Mouse (Mus musculus): ENCODE measurements at regions not wholly inside any gene's neighbourhood (a gene's known extent, or its start where the extent isn't known, plus 50 kb on each side); places are given as distances from the start of the nearest gene placed in this dataset.

- Histone ChIP-seq H3K36me3 (ENCODE audit: control insufficient read depth, insufficient read depth, low read length, poor library complexity, severe bottlenecking) (no peaks in the 10 kb centered on the region), H3K9ac (ENCODE audit: insufficient read depth, low read depth, low read length, poor library complexity, severe bottlenecking) (no peak overlapping the region), H3K4me1 (ENCODE audit: control insufficient read depth in 2 of 2, insufficient read depth in 2 of 2, low read length in 2 of 2, poor library complexity in 1 of 2) (no peaks in the 10 kb centered on the region), H3K4me3 (ENCODE audit: insufficient read depth in 1 of 2, low read depth in 1 of 2, low read length in 2 of 2, poor library complexity in 1 of 2, severe bottlenecking in 1 of 2) (no peak overlapping the region), H3K27ac (ENCODE audit: insufficient read depth, low read depth, low read length, poor library complexity, severe bottlenecking) (no peak overlapping the region), H3K9me3 (ENCODE audit: control insufficient read depth, insufficient read depth, low read depth, low read length) (no peaks in the 10 kb centered on the region)
- in situ Hi-C loops (cut with MboI; ENCODE audit: low sequenced_read_pairs in 2 of 2, unreplicated experiment in 2 of 2): no loop called here
- no peak for DNase-seq (ENCODE audit: low read depth, low spot score)
- TF ChIP-seq MAFK (IDR thresholded peaks at IDR 0.05; ENCODE audit: insufficient read depth, low read depth, low read length): no peak
- TF ChIP-seq CHD2 (IDR thresholded peaks at IDR 0.05; ENCODE audit: low read depth, low read length): no peak
- no peak for TF ChIP-seq ZC3H11A (IDR thresholded peaks at IDR 0.05; ENCODE audit: borderline replicate concordance, low read depth, low read length)
- TF ChIP-seq HCFC1 (IDR thresholded peaks at IDR 0.05; ENCODE audit: borderline replicate concordance, insufficient read depth, low read length): no peak
- no peak for TF ChIP-seq ZNF384 (IDR thresholded peaks at IDR 0.05; ENCODE audit: low read depth, low read length)
Observed at GRCm38 (mm10) chr3:21268429-21269129, 807.9 kb upstream of the Tbl1xr1 start.

- no peaks in the 10 kb centered on the region for H3K36me3 ChIP-seq (ENCODE audit: control insufficient read depth, insufficient read depth, low read length, poor library complexity, severe bottlenecking)
- in situ Hi-C loops (cut with MboI; ENCODE audit: low sequenced_read_pairs in 2 of 2, unreplicated experiment in 2 of 2): no loop called here
- DNase-seq (ENCODE audit: low read depth, low spot score): no peak
- H3K4me3 ChIP-seq (ENCODE audit: insufficient read depth in 1 of 2, low read depth in 1 of 2, low read length in 2 of 2, poor library complexity in 1 of 2, severe bottlenecking in 1 of 2): no peak overlapping the region
- H3K4me1 ChIP-seq (ENCODE audit: control insufficient read depth in 2 of 2, insufficient read depth in 2 of 2, low read length in 2 of 2, poor library complexity in 1 of 2): no peaks in the 10 kb centered on the region
- no peak for TF ChIP-seq CHD2 (IDR thresholded peaks at IDR 0.05; ENCODE audit: low read depth, low read length)
- TF ChIP-seq ZNF384 (IDR thresholded peaks at IDR 0.05; ENCODE audit: low read depth, low read length): no peak
- H3K9me3 ChIP-seq (ENCODE audit: control insufficient read depth, insufficient read depth, low read depth, low read length): no peaks in the 10 kb centered on the region
- H3K9ac ChIP-seq (ENCODE audit: insufficient read depth, low read depth, low read length, poor library complexity, severe bottlenecking): no peak overlapping the region
- no peak overlapping the region for H3K27ac ChIP-seq (ENCODE audit: insufficient read depth, low read depth, low read length, poor library complexity, severe bottlenecking)
Observed at GRCm38 (mm10) chr3:21269130-21269440, 807.4 kb upstream of the Tbl1xr1 start.

GRCm38 (mm10) chr3:21270788-21271187 is 805.7 kb upstream of the Tbl1xr1 start:
- no peak overlapping the region for H3K27ac ChIP-seq (ENCODE audit: insufficient read depth, low read depth, low read length, poor library complexity, severe bottlenecking)
- H3K4me3 ChIP-seq (ENCODE audit: insufficient read depth in 1 of 2, low read depth in 1 of 2, low read length in 2 of 2, poor library complexity in 1 of 2, severe bottlenecking in 1 of 2): no peak overlapping the region
- no peaks in the 10 kb centered on the region for H3K4me1 ChIP-seq (ENCODE audit: control insufficient read depth in 2 of 2, insufficient read depth in 2 of 2, low read length in 2 of 2, poor library complexity in 1 of 2)
- no peaks in the 10 kb centered on the region for H3K36me3 ChIP-seq (ENCODE audit: control insufficient read depth, insufficient read depth, low read length, poor library complexity, severe bottlenecking)
- no peak for DNase-seq (ENCODE audit: low read depth, low spot score)
- in situ Hi-C loops (cut with MboI; ENCODE audit: low sequenced_read_pairs in 2 of 2, unreplicated experiment in 2 of 2): no loop called here
- no peak for TF ChIP-seq CHD2 (IDR thresholded peaks at IDR 0.05; ENCODE audit: low read depth, low read length)
- no peak for TF ChIP-seq ZNF384 (IDR thresholded peaks at IDR 0.05; ENCODE audit: low read depth, low read length)
- TF ChIP-seq HCFC1 (IDR thresholded peaks at IDR 0.05; ENCODE audit: borderline replicate concordance, insufficient read depth, low read length): no peak
- TF ChIP-seq ZC3H11A (IDR thresholded peaks at IDR 0.05; ENCODE audit: borderline replicate concordance, low read depth, low read length): no peak
- TF ChIP-seq MAFK (IDR thresholded peaks at IDR 0.05; ENCODE audit: insufficient read depth, low read depth, low read length): no peak
- H3K9ac ChIP-seq (ENCODE audit: insufficient read depth, low read depth, low read length, poor library complexity, severe bottlenecking): no peak overlapping the region
- H3K9me3 ChIP-seq (ENCODE audit: control insufficient read depth, insufficient read depth, low read depth, low read length): no peaks in the 10 kb centered on the region

- DNase-seq (ENCODE audit: low read depth, low spot score): peak; percentile 38
- in situ Hi-C loops (cut with MboI; ENCODE audit: low sequenced_read_pairs in 2 of 2, unreplicated experiment in 2 of 2): no loop called here
- Histone ChIP-seq H3K4me3 (ENCODE audit: insufficient read depth in 1 of 2, low read depth in 1 of 2, low read length in 2 of 2, poor library complexity in 1 of 2, severe bottlenecking in 1 of 2) (no peak overlapping the region), H3K9me3 (ENCODE audit: control insufficient read depth, insufficient read depth, low read depth, low read length) (no peaks in the 10 kb centered on the region), H3K27ac (ENCODE audit: insufficient read depth, low read depth, low read length, poor library complexity, severe bottlenecking) (no peak overlapping the region), H3K4me1 (ENCODE audit: control insufficient read depth in 2 of 2, insufficient read depth in 2 of 2, low read length in 2 of 2, poor library complexity in 1 of 2) (no peaks in the 10 kb centered on the region), H3K9ac (ENCODE audit: insufficient read depth, low read depth, low read length, poor library complexity, severe bottlenecking) (no peak overlapping the region), H3K36me3 (ENCODE audit: control insufficient read depth, insufficient read depth, low read length, poor library complexity, severe bottlenecking) (no peaks in the 10 kb centered on the region)
- peak; percentile 81 for TF ChIP-seq MAFK (IDR thresholded peaks at IDR 0.05; ENCODE audit: insufficient read depth, low read depth, low read length)
- no peak for TF ChIP-seq ZNF384 (IDR thresholded peaks at IDR 0.05; ENCODE audit: low read depth, low read length)
- TF ChIP-seq ZC3H11A (IDR thresholded peaks at IDR 0.05; ENCODE audit: borderline replicate concordance, low read depth, low read length): no peak
- no peak for TF ChIP-seq HCFC1 (IDR thresholded peaks at IDR 0.05; ENCODE audit: borderline replicate concordance, insufficient read depth, low read length)
- no peak for TF ChIP-seq CHD2 (IDR thresholded peaks at IDR 0.05; ENCODE audit: low read depth, low read length)
Observed at GRCm38 (mm10) chr3:21272219-21272618, 804.2 kb upstream of the Tbl1xr1 start.

- TF ChIP-seq CHD2 (IDR thresholded peaks at IDR 0.05; ENCODE audit: low read depth, low read length) (no peak), HCFC1 (IDR thresholded peaks at IDR 0.05; ENCODE audit: borderline replicate concordance, insufficient read depth, low read length) (no peak), ZC3H11A (IDR thresholded peaks at IDR 0.05; ENCODE audit: borderline replicate concordance, low read depth, low read length) (no peak), MAFK (IDR thresholded peaks at IDR 0.05; ENCODE audit: insufficient read depth, low read depth, low read length) (no peak), ZNF384 (IDR thresholded peaks at IDR 0.05; ENCODE audit: low read depth, low read length) (no peak)
- H3K9me3 ChIP-seq (ENCODE audit: control insufficient read depth, insufficient read depth, low read depth, low read length): no peaks in the 10 kb centered on the region
- no peak overlapping the region for H3K27ac ChIP-seq (ENCODE audit: insufficient read depth, low read depth, low read length, poor library complexity, severe bottlenecking)
- no peak for DNase-seq (ENCODE audit: low read depth, low spot score)
- in situ Hi-C loops (cut with MboI; ENCODE audit: low sequenced_read_pairs in 2 of 2, unreplicated experiment in 2 of 2): no loop called here
- no peaks in the 10 kb centered on the region for H3K36me3 ChIP-seq (ENCODE audit: control insufficient read depth, insufficient read depth, low read length, poor library complexity, severe bottlenecking)
- no peak overlapping the region for H3K4me3 ChIP-seq (ENCODE audit: insufficient read depth in 1 of 2, low read depth in 1 of 2, low read length in 2 of 2, poor library complexity in 1 of 2, severe bottlenecking in 1 of 2)
- no peaks in the 10 kb centered on the region for H3K4me1 ChIP-seq (ENCODE audit: control insufficient read depth in 2 of 2, insufficient read depth in 2 of 2, low read length in 2 of 2, poor library complexity in 1 of 2)
- no peak overlapping the region for H3K9ac ChIP-seq (ENCODE audit: insufficient read depth, low read depth, low read length, poor library complexity, severe bottlenecking)
Observed at GRCm38 (mm10) chr3:21292774-21293173, 783.7 kb upstream of the Tbl1xr1 start.

All from ES-E14 (cell line).